Mouse (Mus musculus) cerebellum, postnatal 4 days (tissue): Measurements from ENCODE around the gene Myo10.
A peak's percentile ranks its signal among the peaks of the same experiment; 100 is the strongest.

Experiments used
- DNase-seq, 2 experiments: peaks; one replicate each; pipeline ENCODE4 v3.0.0; 2022; ENCODE audit warnings: low spot score in 2 of 2, mixed read lengths in 1 of 2

Gene Myo10

DNA sequence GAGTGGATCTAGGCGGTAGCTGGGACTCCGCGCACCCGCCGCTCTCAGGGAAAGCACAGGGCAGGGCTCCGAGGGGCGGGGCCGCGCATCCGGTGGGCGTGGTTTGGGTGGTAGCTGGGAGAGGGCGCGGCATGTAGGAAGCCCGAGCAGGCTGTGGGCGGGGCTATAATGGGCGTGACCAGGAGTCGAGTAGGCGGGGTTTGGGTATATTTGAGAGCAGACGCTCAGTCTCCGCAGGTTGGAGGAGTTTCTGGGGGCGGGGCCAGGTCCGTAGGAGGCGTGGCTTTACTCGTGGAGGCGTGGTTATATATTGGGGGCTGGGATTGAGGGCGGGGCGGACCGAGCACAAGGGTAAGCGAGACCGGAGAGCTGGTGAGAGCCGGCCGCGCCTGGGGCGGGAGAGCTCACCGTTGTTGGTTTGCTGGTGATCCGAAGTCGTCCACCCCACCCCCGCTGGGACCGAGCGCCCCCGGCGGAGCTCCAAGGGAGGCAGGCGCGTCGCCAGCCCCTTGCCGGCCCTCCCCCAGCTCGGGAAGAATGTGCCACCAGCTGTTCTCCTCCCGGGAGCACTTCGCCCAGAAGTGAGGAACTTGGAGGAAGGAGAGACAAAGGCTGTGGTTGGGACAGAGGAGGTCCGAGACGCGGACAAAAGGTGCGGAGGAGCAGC is at the start of gene Myo10:
Gene Myo10, plus strand, starts transcription at position 326 of the 667 bp plus-strand sequence.
- DNase-seq = peak; percentile 96 to 99

DNA sequence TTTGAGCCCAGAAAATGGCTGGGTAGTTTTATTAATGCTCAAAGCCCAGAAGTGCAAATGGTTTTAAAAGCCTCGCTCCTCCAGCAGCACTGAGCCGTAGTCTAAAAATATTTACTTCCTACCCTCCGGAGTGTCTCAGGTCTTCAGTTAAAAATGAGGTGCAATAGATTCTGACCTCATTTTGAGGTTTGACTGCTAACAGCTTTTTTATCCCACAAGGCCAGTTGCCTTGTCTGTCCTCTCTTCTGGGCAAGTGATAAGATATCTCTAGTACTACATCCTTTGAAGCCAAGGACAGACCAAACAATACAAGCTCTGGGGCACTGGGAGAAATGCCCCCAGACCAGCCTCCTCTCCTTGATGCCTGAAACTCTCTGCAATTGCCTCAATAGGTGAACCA is 49.2 kb upstream of the Myo10 start:
- DNase-seq = no peak

DNA sequence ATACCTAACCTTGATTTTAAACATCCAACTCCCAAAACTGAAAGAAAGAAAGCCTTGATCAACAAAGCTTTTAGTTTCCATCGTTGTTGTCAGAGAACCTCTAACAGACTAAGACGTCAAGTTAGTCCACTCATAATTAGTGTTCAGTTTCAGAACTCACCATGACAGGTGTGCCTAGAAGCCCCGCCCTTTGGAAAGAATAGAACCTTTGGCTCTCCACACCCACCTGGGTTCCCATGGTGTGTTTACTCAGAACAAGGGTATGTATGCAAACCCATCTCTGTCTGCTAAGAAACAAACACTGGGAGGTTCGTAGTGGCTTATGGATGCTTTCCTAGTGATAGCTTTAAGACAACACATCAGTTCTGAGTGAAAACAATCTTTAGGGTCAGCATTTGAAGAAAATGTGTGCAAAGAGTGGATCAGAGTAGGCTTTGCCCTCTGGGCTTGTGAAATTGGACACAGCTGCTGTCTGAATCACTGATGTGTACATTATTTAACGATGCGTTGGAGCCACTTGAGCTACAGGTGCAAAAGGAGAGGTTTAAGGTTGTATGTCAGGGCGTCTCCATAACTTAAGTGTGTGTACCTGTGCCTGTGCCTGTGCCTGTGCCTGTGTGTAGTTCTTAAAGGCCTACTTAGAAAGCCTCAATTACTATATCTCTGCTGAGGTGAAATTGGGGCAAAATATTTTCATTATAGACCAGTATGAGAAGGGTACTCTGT is 48.3 kb upstream of the Myo10 start:
- no peak for DNase-seq

- DNase-seq = no peak
Observed at GRCm38 (mm10) chr15:25577327-25578051, 44.8 kb upstream of the Myo10 start.

GRCm38 (mm10) chr15:25578369-25578768 is 44.0 kb upstream of the Myo10 start:
- no peak for DNase-seq

GRCm38 (mm10) chr15:25580731-25581130 is 41.6 kb upstream of the Myo10 start:
- no peak for DNase-seq

DNA sequence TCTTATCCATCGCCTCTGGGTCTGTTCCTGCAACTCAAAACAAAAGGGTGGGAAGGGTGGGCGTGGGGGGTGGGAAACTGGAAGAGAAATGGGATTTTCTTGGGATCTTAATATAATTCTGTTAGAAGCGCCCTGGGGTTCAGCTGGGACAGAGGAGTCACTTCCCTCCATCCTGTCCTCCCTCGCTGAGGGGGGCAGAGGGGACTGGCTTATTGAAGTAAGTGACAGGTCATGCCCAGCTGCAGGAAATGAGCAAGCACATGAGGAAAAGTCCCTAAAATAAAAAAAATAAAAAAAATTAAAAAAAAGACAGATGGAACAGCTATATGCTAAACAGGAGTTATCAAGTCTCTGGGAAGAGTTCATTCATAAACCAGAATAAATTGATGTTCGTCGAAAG is 40.3 kb upstream of the Myo10 start:
- DNase-seq = no peak

GRCm38 (mm10) chr15:25583361-25583760 is 39.0 kb upstream of the Myo10 start:
- DNase-seq = no peak

DNA sequence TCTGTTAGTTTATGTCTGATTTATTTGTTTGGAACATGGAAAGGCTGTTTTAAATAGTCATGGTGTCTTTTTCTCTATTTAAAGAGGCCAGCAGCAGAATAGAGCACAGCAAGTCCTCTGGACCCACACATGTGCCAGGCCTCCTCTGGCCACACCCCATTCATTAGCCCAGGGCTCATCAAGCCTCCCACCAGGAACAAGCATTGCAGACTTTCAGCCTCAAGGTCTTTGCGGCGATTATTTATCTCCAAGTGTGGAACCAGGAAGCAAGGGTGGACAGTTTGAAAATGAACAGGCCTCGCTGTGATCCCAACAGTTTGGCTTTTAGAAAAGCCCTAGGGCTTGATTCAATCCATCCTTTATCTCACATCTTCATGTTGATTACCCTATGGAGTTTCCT is 35.5 kb upstream of the Myo10 start:
- no peak for DNase-seq

- DNase-seq = no peak
Observed at GRCm38 (mm10) chr15:25587943-25588342, 34.4 kb upstream of the Myo10 start.

GRCm38 (mm10) chr15:25589318-25589902 is 32.9 kb upstream of the Myo10 start:
- DNase-seq = no peak

GRCm38 (mm10) chr15:25589916-25590315 is 32.4 kb upstream of the Myo10 start:
- DNase-seq = no peak

DNA sequence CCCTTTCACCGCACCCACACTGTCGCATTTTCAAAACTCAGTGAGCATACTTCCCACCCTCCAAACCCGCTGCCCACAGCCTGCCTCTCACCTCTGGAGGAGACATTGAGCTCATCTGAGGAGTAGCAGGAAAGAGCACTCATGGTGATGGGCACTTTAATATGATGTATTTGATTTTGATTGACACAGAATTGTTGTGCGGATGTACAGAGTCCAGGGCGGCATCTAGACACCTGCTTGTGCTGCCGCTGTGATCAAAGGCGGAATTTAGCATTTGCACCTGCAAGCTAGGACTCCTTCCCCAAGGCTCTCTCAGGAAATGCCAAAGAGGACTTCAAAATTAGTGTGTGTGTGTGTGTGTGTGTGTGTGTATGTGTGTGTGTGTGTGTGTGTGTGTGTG is 31.4 kb upstream of the Myo10 start:
- DNase-seq = no peak

DNA sequence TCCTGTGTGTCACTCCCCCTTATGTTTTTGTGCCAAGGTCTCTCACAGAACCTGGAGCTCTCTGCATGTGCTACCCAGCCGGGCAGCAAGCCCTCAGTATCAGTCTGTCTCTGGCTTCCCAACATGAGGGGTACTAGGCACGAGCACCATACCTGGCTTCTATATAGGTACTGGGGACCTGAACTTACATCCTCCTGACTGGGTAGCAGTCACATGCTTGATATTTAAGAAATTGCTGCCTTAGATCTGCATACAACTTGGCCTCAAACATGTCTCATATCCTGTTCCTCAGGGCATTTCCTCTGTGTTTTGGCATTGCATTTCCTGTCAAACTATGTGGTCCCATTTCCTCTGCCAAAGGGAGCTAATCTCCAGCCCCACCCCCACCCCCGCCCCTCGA is 30.4 kb upstream of the Myo10 start:
- DNase-seq = no peak

GRCm38 (mm10) chr15:25593469-25594150 is 28.7 kb upstream of the Myo10 start:
- DNase-seq = no peak

DNA sequence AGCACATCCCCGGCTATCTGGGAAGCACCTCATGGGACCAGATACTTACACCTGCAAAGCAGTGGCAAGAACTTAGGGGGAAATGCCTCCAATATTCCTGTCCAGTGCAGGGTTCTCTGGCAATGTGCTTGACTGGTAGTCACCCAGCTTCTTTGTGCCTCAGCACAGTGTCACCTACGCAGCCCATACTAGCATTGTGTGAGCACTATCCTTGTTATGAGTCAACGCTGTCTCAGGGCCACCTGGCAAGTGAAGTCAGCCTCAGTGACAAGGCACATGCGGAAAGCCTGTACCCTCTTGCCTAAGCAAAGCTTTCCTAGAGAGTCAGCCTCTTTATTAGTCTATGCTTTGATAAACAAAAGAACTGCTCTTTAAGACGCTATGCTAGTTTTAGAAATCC is 24.0 kb upstream of the Myo10 start:
- DNase-seq = no peak

DNA sequence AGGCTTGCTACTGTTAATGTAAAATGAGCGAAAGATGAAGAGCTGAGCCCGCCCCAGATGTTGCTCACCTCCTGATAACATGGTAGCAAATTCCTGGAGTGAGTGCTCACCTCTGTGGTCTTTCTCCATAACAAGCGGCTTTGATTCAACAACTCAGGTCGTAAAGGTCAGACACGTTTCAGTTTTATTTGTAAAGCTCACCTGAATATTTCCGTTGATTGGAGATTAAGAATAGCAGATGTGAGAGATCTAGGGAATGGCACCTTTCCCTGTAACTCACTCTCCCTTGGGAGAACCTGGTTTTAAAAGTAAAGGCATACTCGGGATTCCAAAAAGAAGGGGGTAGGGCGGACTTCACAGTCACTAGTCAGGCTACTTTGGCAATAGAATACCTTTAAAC is 20.0 kb upstream of the Myo10 start:
- no peak for DNase-seq

DNA sequence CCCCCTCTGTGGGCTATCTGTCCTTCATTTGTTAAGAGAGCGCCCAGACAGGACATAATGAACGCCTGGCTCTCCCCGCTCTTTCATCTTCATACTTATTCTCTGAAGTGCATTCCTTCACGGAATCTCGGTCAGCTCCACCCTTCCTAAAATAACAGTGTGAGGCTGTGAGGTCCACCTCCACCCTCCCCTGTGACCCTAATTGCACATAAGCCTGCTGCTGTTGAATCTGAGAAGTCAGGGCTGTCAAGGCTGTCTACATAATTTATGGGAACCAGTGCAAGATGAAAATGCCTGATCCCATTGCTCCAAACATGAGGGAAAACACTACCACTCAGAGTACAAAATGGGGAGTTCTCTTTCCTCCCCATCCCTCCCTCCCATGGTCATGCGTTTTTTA is 19.0 kb upstream of the Myo10 start:
- no peak for DNase-seq

DNA sequence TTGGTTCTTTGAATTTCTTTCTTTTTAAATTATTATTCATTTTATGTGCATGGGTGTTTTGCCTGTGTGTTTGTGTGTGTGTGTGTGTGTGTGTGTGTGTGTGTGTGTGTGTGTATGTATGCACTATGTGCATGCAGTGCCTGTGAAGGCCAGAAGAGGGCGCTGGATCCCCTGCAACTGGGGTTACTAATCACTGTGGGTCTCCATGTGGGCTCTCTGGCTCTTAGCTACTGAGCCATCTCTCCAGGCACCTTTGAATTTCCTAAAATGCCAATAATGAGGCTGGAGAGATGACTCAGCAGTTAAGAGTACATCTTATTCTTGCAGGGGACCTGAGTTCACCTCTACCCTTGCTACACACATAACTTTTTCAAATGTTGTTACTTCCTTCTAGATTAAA is 18.1 kb upstream of the Myo10 start:
- no peak for DNase-seq

- no peak for DNase-seq
Observed at GRCm38 (mm10) chr15:25605376-25605775, 16.9 kb upstream of the Myo10 start.

DNA sequence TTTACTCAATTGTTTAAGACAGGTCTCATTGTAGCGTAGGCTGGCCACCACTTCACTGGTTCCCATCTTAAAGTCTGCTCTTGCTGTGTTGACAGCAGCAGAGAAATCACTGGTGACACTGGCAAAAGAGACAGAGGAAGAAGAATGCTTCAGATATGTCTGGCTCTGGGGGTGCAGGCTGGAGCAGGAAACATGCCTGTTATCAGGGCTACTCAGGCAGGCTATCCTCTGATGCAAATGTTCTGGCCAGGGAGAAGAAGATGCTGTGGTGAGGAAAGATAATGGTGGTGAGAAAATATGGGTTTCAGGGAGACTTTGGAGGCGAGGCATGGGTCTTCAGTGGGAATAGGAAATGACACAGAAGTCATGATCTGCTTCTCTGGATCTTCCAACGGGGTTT is 13.6 kb upstream of the Myo10 start:
- DNase-seq = no peak

DNA sequence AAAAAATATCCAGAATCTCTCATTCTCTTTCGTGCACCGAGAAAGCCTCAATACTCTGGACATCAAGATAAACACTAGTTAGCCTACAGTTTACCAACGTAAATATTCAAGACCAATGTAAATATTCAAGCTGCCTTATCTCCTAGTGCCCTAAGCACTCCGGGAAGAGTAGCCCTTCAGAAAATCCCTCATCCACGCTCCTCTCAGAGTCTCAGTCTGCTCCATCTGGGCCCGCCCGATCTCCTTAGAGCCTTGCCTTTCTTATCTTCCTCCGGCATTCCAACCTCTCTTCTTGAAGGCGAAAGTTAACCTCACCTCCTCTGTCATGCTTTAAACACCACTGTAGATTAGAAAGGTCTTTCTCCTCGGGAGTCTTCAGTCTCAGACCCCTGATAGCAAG is 13.1 kb upstream of the Myo10 start:
- DNase-seq = no peak
